Mouse (Mus musculus) heart, embryonic 13.5 days (tissue): ENCODE data around the gene Zc3h7b. TPM values are rescaled to one million over a fixed set of nuclear protein-coding genes. Genes with fewer than 3 reads are reported as not detected.

Source experiments
- ATAC-seq: fragments of 200-750 bp; cut with Nextera tagmentation; 2 replicates; pipeline ENCODE4 v1.8.0; 2017; ENCODE audit warnings: moderate TSS enrichment; ENCODE audit not compliant: insufficient number of reproducible peaks, low FRiP score, low TSS enrichment; ENCODE audit errors: extremely low read depth
- H3K27ac ChIP-seq: fragments of 300-500 bp; sonication (generic); replicated peaks from 2 replicates; pipeline ENCODE4 v1.5.1; 2015; ENCODE audit warnings: moderate library complexity, mild to moderate bottlenecking, inconsistent platforms
- H3K27me3 ChIP-seq: fragments of 300-500 bp; sonication (generic); replicated peaks from 2 replicates; pipeline ENCODE4 v1.6.1; 2015; ENCODE audit warnings: mild to moderate bottlenecking, inconsistent platforms
- H3K36me3 ChIP-seq: fragments of 300-500 bp; sonication (generic); 2 replicates; pipeline ENCODE4 v1.6.1; 2015; ENCODE audit warnings: mild to moderate bottlenecking, inconsistent platforms
- H3K4me1 ChIP-seq: fragments of 300-500 bp; sonication (generic); 2 replicates; pipeline ENCODE4 v1.6.1; 2015; ENCODE audit warnings: inconsistent platforms
- H3K4me2 ChIP-seq: fragments of 300-500 bp; sonication (generic); 2 replicates; pipeline ENCODE4 v1.6.1; 2015; ENCODE audit warnings: inconsistent platforms, mild to moderate bottlenecking, moderate library complexity
- H3K4me3 ChIP-seq: fragments of 300-500 bp; sonication (generic); 2 replicates; pipeline ENCODE4 v1.5.1; 2015; ENCODE audit warnings: moderate library complexity, mild to moderate bottlenecking, inconsistent platforms
- H3K9ac ChIP-seq: fragments of 300-500 bp; sonication (generic); 2 replicates; pipeline ENCODE4 v1.6.1; 2015; ENCODE audit warnings: inconsistent platforms, mild to moderate bottlenecking, moderate library complexity
- H3K9me3 ChIP-seq: fragments of 300-500 bp; sonication (generic); 2 replicates; pipeline ENCODE4 v1.6.1; 2016; ENCODE audit warnings: inconsistent platforms
- WGBS: fragments of 180-500 bp; shearing (Covaris S2); methylation state at CpG from one replicate; pipeline ENCODE4 v1.1.7; 2015; ENCODE audit warnings: mixed read lengths; 5-methylcytosine and 5-hydroxymethylcytosine counted together
- polyA plus RNA-seq: library from polyadenylated mRNA; unstranded; fragments of >200 nt; fragmentation: Nextera tagmentation; extraction: Ambion mirVana; gene quantifications from 2 replicates; pipeline ENCODE4 v1.2.1, GENCODE M21; 2015

Gene Zc3h7b
- polyA plus RNA-seq, 1 experiment from 2014 or later = 21.4 TPM

DNA sequence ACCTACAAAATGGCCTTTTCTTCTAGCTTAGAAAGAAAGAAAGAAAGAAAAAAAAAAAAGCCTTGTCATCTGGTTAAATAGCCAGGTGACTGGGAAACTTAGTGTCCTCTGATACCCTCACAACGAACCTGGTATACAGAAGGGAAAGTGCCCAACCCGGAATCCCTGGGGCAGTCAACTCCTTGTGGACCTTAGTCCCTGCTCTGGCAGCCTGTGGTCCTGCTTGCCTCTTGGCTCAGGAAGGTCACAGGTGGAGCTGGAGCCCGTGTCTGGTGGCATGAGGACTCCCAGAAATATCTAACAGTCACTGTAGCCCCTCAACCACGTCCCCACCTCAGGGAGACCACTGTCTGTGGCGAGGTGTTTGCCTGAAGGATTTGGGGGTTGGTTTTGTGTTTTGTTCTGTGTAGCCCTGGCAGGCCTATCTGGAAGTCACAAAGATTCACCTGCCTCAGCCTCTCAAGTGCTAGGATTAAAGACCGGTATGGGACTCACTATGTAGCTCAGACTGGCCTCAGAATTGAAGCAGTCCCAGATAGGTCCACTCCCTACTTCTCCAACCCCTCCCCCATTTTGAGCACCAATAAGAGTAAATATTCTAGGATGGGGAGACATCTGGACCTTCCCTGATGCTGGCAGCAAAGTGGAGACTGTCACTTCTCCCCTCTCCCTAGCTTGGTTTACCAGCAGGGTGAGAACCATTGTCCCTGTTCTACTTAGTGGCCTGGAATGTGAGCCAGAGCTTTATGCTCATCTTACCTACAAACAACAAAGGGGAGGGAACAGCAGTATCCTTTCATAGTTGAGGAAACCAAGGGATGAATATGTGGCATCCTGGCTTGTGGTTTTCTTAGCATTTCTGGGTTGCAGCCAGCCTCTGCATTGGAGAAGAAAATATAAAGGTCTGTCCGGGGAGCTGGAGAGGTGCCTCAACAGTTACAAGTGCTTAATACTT lies 92.4 kb downstream of the Zc3h7b start:
- WGBS = 52% methylated on average over 7 of the region's 7 CpGs
- Histone ChIP-seq H3K4me2 (peak overlapping the region; percentile 71), H3K9ac (peak overlapping the region; percentile 75), H3K36me3 (no peaks in the 10 kb centered on the region), H3K27ac (no peak overlapping the region), H3K27me3 (peaks cover 9% of the 10 kb centered on the region), H3K9me3 (no peaks in the 10 kb centered on the region), H3K4me1 (peaks cover 47% of the 10 kb centered on the region), H3K4me3 (peak overlapping the region; percentile 49)
- no peak for ATAC-seq

DNA sequence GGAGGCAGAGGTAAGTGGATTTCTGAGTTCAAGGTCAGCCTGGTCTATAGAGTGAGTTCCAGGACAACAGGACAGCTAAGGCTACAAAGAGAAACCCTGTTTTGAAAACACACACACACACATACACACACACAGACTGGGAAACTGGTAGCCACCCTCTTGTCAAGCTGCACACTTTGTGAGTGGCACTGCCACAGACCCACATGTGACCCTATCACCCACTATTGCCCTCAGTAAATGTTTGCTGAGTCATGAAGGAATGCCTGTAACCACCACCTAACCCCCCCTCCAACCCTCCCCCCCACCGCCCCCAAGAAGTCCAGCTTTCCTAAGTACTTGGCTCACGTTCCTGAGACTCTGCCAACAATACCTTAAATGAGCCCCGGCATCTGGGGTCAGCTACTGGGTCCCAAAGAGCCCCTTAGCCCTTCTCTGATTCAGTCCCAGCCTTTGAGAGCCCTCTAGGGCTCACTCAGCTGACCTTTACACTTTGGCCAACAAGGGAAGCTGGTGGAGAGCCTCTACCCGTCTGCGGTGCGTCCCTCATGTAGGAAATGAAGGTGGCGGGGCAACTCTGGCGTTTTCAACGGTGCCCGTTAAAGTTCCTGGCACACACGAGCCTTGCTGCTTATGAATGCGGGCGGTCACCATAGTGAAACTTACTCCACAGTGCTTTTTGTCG lies 93.8 kb downstream of the Zc3h7b start:
- Histone ChIP-seq H3K9me3 (no peaks in the 10 kb centered on the region), H3K4me2 (no peak overlapping the region), H3K4me1 (peaks cover 46% of the 10 kb centered on the region), H3K36me3 (no peaks in the 10 kb centered on the region), H3K4me3 (no peak overlapping the region), H3K27ac (no peak overlapping the region), H3K9ac (no peak overlapping the region), H3K27me3 (peaks cover 9% of the 10 kb centered on the region)
- WGBS = 68% methylated on average over 14 of the region's 14 CpGs
- no peak for ATAC-seq

DNA sequence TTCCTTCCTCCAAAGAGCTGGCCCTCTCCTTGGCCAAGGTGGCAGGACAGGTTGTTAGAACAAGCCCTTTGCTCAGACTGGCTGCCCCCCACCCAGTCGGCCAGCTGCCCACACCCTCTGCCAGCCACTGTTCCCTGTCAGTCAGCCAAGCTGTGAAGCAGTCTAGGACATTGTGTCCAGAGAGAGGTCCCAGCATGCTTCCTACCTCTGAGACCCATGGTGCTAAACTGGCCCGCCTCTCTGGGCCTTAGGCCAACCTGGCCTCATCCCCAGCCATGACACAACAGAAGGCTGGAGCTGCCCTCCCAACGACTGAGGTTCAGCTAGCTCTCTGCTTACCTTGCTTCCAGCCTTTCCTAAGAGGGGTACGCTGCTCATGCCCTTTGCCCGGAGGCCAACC lies 94.8 kb downstream of the Zc3h7b start:
- peaks cover 37% of the 10 kb centered on the region for H3K4me1 ChIP-seq
- no peak overlapping the region; the same call in 1 of the 2 replicates for H3K9ac ChIP-seq
- no peaks in the 10 kb centered on the region for H3K9me3 ChIP-seq
- H3K27me3 ChIP-seq = peaks cover 9% of the 10 kb centered on the region
- H3K36me3 ChIP-seq = no peaks in the 10 kb centered on the region
- H3K27ac ChIP-seq = peak overlapping the region; percentile 59
- WGBS = 55% methylated on average over 5 of the region's 5 CpGs
- no peak overlapping the region for H3K4me3 ChIP-seq
- no peak overlapping the region for H3K4me2 ChIP-seq
- peak; percentile 47; the same call in 1 of the 2 replicates for ATAC-seq

DNA sequence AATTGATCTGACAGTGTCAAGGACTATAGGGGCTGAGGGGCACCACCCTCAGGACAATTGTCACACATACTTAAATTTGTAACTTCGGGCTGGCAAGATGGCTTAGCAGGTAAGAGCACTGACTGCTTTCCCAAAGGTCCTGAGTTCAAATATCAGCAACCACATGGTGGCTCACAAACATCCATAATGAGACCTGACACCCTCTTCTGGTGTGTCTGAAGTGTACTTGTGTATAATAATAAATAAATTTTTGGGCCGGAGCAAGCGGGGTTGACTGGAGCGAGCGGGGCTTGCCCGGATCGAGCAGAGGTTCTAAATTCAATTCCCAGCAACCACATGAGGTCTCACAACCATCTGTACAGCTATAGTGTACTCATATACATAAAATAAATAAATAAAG lies 95.4 kb downstream of the Zc3h7b start:
- Histone ChIP-seq H3K4me1 (peaks cover 36% of the 10 kb centered on the region), H3K9ac (no peak overlapping the region), H3K9me3 (no peaks in the 10 kb centered on the region), H3K27me3 (peaks cover 4% of the 10 kb centered on the region; the same call in 1 of the 2 replicates), H3K4me3 (no peak overlapping the region), H3K27ac (0 out of 2 replicates have a peak overlapping the region, but pooled peaks have one; percentile 59), H3K36me3 (no peaks in the 10 kb centered on the region), H3K4me2 (no peak overlapping the region)
- 88% methylated on average over 7 of the region's 7 CpGs for WGBS
- ATAC-seq = no peak

DNA sequence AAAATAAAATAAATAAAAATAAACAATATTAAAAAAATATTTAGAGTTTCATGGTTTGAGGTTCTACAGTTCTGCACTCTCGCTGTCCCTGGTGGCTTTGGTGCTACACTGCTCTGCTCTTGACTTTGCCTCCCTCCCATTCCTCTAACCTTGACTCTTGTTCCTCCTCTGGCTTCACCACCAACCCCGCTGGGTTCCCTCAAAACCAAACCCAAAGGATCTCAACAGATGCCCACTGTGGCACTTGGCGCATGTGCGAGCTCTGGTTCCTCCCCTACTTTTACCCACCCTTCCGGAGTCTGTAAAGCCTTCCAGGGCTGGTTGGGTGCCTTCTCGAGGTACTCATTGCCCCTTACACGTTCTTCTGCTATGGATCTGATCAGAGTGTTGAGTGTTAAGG lies 97.4 kb downstream of the Zc3h7b start:
- H3K4me1 ChIP-seq = peaks cover 27% of the 10 kb centered on the region
- H3K36me3 ChIP-seq = peaks cover 8% of the 10 kb centered on the region; the same call in 1 of the 2 replicates
- H3K9me3 ChIP-seq = no peaks in the 10 kb centered on the region
- 80% methylated on average over 7 of the region's 7 CpGs for WGBS
- no peak for ATAC-seq
- no peak overlapping the region for H3K4me2 ChIP-seq
- no peak overlapping the region for H3K9ac ChIP-seq
- H3K27ac ChIP-seq = no peak overlapping the region
- H3K27me3 ChIP-seq = no peaks in the 10 kb centered on the region
- H3K4me3 ChIP-seq = no peak overlapping the region

DNA sequence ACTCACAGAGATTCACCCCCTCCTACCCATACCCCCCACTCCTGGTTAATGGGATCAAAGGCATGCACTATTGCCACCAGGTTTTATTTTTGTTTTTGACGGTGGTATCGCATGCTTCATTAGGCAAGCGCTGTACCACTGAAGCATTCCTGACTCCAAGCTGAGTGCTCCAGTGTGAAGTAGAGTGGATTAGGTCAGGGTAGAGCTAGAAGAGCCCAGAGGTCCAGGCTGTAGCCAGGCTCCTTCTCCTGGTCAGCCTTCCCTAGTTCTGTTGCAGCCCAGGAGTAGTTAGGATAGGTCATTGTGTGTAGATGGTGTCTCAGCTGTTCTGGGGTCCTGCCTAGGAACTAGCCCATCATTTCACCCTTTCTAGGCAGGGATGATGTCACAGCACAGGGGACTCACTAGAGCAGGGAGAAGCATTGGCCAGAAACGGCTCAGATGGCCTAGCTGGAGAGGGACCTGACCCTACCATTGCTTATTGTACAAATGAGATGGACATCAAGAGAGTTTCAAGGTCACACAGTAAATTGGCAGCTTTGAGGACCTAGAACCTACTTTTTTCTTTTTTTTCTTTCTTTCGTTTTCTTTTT lies 100.3 kb downstream of the Zc3h7b start:
- no peak for ATAC-seq
- Histone ChIP-seq H3K4me2 (no peak overlapping the region), H3K4me1 (peaks cover 15% of the 10 kb centered on the region), H3K27ac (0 out of 2 replicates have a peak overlapping the region, but pooled peaks have one; percentile 32), H3K36me3 (peaks cover 33% of the 10 kb centered on the region), H3K9ac (0 out of 2 replicates have a peak overlapping the region, but pooled peaks have one; percentile 47), H3K9me3 (no peaks in the 10 kb centered on the region), H3K4me3 (no peak overlapping the region), H3K27me3 (no peaks in the 10 kb centered on the region)
- WGBS = 74% methylated on average over 5 of the region's 5 CpGs

DNA sequence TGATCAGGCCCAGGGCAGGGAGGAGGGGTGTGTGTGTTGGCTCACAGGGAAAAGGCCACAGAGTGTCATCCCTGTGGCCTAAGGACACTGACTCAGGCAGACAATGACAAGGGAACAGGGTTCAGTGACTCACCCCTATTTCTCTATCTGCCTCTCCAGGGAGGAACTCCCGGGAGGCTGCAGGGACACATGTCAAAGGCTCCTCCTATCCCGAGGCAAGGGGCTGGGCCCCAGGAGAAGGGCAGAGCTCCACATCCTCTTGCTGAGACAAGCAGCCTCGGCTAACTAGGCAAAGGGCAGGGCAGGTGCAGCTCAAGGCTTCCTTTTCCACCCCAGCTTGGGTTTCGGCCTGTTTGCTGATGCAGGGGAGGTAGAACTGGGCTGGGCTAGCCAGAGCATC lies 100.9 kb downstream of the Zc3h7b start:
- Histone ChIP-seq H3K4me3 (no peak overlapping the region), H3K9ac (0 out of 2 replicates have a peak overlapping the region, but pooled peaks have one; percentile 47), H3K4me1 (peaks cover 14% of the 10 kb centered on the region), H3K27ac (0 out of 2 replicates have a peak overlapping the region, but pooled peaks have one; percentile 32), H3K27me3 (no peaks in the 10 kb centered on the region), H3K4me2 (no peak overlapping the region), H3K36me3 (peaks cover 39% of the 10 kb centered on the region), H3K9me3 (no peaks in the 10 kb centered on the region)
- 25% methylated on average over 4 of the region's 4 CpGs for WGBS
- ATAC-seq = no peak

Other genes starting within 250 kb of the Zc3h7b start
- 12.3 and 12.6 TPM in 2 replicates for gene Ep300, start 159.7 kb upstream of the Zc3h7b start, polyA plus RNA-seq
- gene L3mbtl2, start 81.2 kb upstream of the Zc3h7b start, polyA plus RNA-seq = 16.5 and 16.6 TPM in 2 replicates
- gene Chadl, start 47.8 kb upstream of the Zc3h7b start, polyA plus RNA-seq = 0.83 and 1.4 TPM in 2 replicates
- 90.4 and 92.7 TPM in 2 replicates for gene Rangap1, start 473 bp downstream of the Zc3h7b start, polyA plus RNA-seq
- 22.0 and 22.2 TPM in 2 replicates for gene Tef, start 57.4 kb downstream of the Zc3h7b start, polyA plus RNA-seq
- gene Tob2, start 113.7 kb downstream of the Zc3h7b start, polyA plus RNA-seq = 11.8 and 13.8 TPM in 2 replicates
- 92.7 and 114 TPM in 2 replicates for gene Phf5a, start 126.9 kb downstream of the Zc3h7b start, polyA plus RNA-seq
- 486 and 514 TPM in 2 replicates for gene Aco2, start 127.3 kb downstream of the Zc3h7b start, polyA plus RNA-seq
- gene Polr3h, start 181.2 kb downstream of the Zc3h7b start, polyA plus RNA-seq = 128 and 146 TPM in 2 replicates
- 5.9 and 7.0 TPM in 2 replicates for gene Csdc2, start 191.7 kb downstream of the Zc3h7b start, polyA plus RNA-seq
- gene Pmm1, start 215.9 kb downstream of the Zc3h7b start, polyA plus RNA-seq = 17.9 and 20.2 TPM in 2 replicates
- gene 1700029P11Rik, start 235.5 kb downstream of the Zc3h7b start, polyA plus RNA-seq = not detected in 2 replicates
- 71.3 and 72.9 TPM in 2 replicates for gene Xrcc6, start 242.8 kb downstream of the Zc3h7b start, polyA plus RNA-seq